Mouse (Mus musculus) ES-E14 (cell line): ENCODE measurements around the gene Smc5. TPM values are rescaled to one million over a fixed set of nuclear protein-coding genes. Genes with fewer than 3 reads are reported as not detected.

ENCODE experiments used
- DNase-seq: peaks from one replicate; pipeline ENCODE4 v3.0.0-alpha.2; 2013; ENCODE audit warnings: low read depth, low spot score
- H3K27ac ChIP-seq: 2 replicates; pipeline ENCODE4 v1.5.1; 2012; ENCODE audit warnings: low read depth, mild to moderate bottlenecking, low read length, moderate library complexity, mixed read lengths; ENCODE audit not compliant: poor library complexity, insufficient read depth, severe bottlenecking
- H3K36me3 ChIP-seq: 2 replicates; pipeline ENCODE4 v1.6.1; 2012; ENCODE audit warnings: mild to moderate bottlenecking, low read length, moderate library complexity, mixed read lengths; ENCODE audit not compliant: control insufficient read depth, poor library complexity, insufficient read depth, severe bottlenecking
- H3K4me1 ChIP-seq, 2 experiments: fragments of 150-350 bp in 1 of 2; sonication (generic) in 1 of 2; 2 replicates each; pipeline ENCODE4 v1.6.1; 2012; ENCODE audit warnings: low read length in 2 of 2, mild to moderate bottlenecking in 1 of 2, mixed read lengths in 1 of 2; ENCODE audit not compliant: control insufficient read depth in 2 of 2, insufficient read depth in 2 of 2, poor library complexity in 1 of 2
- H3K4me3 ChIP-seq, 2 experiments: fragments of 150-350 bp in 1 of 2; sonication (generic) in 1 of 2; 2 replicates each; pipeline ENCODE4 v1.5.1; 2012; ENCODE audit warnings: low read length in 2 of 2, low read depth in 1 of 2, mild to moderate bottlenecking in 1 of 2, mixed read lengths in 1 of 2; ENCODE audit not compliant: insufficient read depth in 1 of 2, poor library complexity in 1 of 2, severe bottlenecking in 1 of 2
- H3K9ac ChIP-seq: 2 replicates; pipeline ENCODE4 v1.6.1; 2012; ENCODE audit warnings: low read depth, mild to moderate bottlenecking, low read length, mixed read lengths; ENCODE audit not compliant: poor library complexity, insufficient read depth, severe bottlenecking
- H3K9me3 ChIP-seq: fragments of 150-350 bp; sonication (generic); 2 replicates; pipeline ENCODE4 v1.6.1; 2012; ENCODE audit warnings: low read depth, mild to moderate bottlenecking, low read length; ENCODE audit not compliant: control insufficient read depth, insufficient read depth
- CHD2 ChIP-seq: IDR thresholded peaks from 2 replicates; pipeline ENCODE4 v1.6.1; 2014; ENCODE audit warnings: mild to moderate bottlenecking, low read depth, low read length, inconsistent platforms
- HCFC1 ChIP-seq: IDR thresholded peaks from 2 replicates; pipeline ENCODE4 v1.6.1; 2012; ENCODE audit warnings: low read length, inconsistent platforms, borderline replicate concordance; ENCODE audit not compliant: insufficient read depth
- MAFK ChIP-seq: IDR thresholded peaks from 2 replicates; pipeline ENCODE4 v1.6.1; 2014; ENCODE audit warnings: mild to moderate bottlenecking, low read depth, low read length, inconsistent platforms; ENCODE audit not compliant: insufficient read depth
- ZC3H11A ChIP-seq: IDR thresholded peaks from 2 replicates; pipeline ENCODE4 v1.6.1; 2012; ENCODE audit warnings: low read depth, mild to moderate bottlenecking, inconsistent platforms, low read length, borderline replicate concordance
- ZNF384 ChIP-seq: IDR thresholded peaks from 2 replicates; pipeline ENCODE4 v1.6.1; 2012; ENCODE audit warnings: low read depth, low read length, inconsistent platforms
- in situ Hi-C, 2 experiments: fragments of 600-800 bp; cut with MboI; formaldehyde crosslinking; loops; one replicate each; pipeline ENCODE4 v1.15.1; 2025; ENCODE audit warnings: low sequenced_read_pairs in 2 of 2, inconsistent platforms in 1 of 2; ENCODE audit not compliant: unreplicated experiment in 2 of 2
- total RNA-seq: library from RNA; depleted of rRNA; stranded (reverse); fragments of 300-350 nt; gene quantifications from 2 replicates; pipeline ENCODE4 v1.2.3, GENCODE M21; 2012

Gene Smc5
- total RNA-seq, 1 experiment, result 57.8 TPM

DNA sequence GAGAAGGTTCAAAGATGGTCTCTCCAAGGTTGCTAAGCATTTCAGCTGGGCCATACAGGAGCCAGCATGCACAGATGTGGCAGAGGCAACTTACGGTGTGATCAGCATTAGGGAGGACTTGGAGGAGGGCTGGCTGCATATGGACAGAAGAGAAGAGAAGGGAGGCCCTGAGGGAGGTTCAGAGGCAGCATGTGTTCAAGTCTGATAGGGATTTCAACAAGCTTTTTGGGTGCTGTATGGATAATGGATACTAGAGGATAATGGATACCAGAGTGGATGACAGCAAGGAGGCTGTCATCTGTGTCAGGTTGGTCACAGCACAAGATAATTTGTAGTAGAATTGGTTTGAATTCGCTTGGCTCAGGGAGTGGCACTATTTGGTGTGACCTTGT is 104.0 kb downstream of the Smc5 start:
- TF ChIP-seq CHD2 (no peak), ZC3H11A (no peak), ZNF384 (no peak), MAFK (no peak), HCFC1 (no peak)
- Histone ChIP-seq H3K9ac (no peak overlapping the region), H3K36me3 (peaks cover 12% of the 10 kb centered on the region), H3K27ac (peak overlapping the region; percentile 88), H3K4me1 (peaks cover 4 to 13% of the 10 kb centered on the region in 2 experiments; a peak in 2 of 4 replicates), H3K9me3 (no peaks in the 10 kb centered on the region), H3K4me3 (no peak overlapping the region)
- in situ Hi-C loops, result no loop called here
- no peak for DNase-seq

- H3K4me3 ChIP-seq, result no peak overlapping the region
- in situ Hi-C loops, result no loop called here
- DNase-seq, result no peak
- no peak overlapping the region for H3K9ac ChIP-seq
- peak overlapping the region; percentile 88 for H3K27ac ChIP-seq
- TF ChIP-seq CHD2 (0 out of 2 replicates have a peak, but pooled peaks have one; percentile 17), ZNF384 (no peak), ZC3H11A (no peak), MAFK (peak; percentile 94), HCFC1 (no peak)
- peaks cover 16% of the 10 kb centered on the region for H3K36me3 ChIP-seq
- H3K9me3 ChIP-seq, result no peaks in the 10 kb centered on the region
- H3K4me1 ChIP-seq, result peaks cover 3 to 16% of the 10 kb centered on the region in 2 experiments; a peak in 2 of 4 replicates
Observed at GRCm38 (mm10) chr19:23168899-23169658, 104.6 kb downstream of the Smc5 start.

GRCm38 (mm10) chr19:23166550-23167284 is 107.0 kb downstream of the Smc5 start:
- Histone ChIP-seq H3K9me3 (no peaks in the 10 kb centered on the region), H3K4me1 (peaks cover 7 to 25% of the 10 kb centered on the region in 2 experiments; a peak in 3 of 4 replicates), H3K27ac (no peak overlapping the region; the same call in 1 of the 2 replicates), H3K4me3 (no peak overlapping the region), H3K36me3 (peaks cover 26% of the 10 kb centered on the region), H3K9ac (no peak overlapping the region)
- TF ChIP-seq ZNF384, result no peak
- no peak for TF ChIP-seq CHD2
- no peak for TF ChIP-seq MAFK
- TF ChIP-seq HCFC1, result no peak
- no peak for TF ChIP-seq ZC3H11A
- in situ Hi-C loops, result no loop called here
- no peak for DNase-seq

- no peak overlapping the region for H3K27ac ChIP-seq
- no peaks in the 10 kb centered on the region for H3K9me3 ChIP-seq
- no peak overlapping the region for H3K9ac ChIP-seq
- in situ Hi-C loops, result no loop called here
- H3K4me3 ChIP-seq, result no peak overlapping the region
- TF ChIP-seq MAFK (no peak), CHD2 (no peak), ZC3H11A (no peak), HCFC1 (no peak), ZNF384 (no peak)
- DNase-seq, result no peak
- H3K4me1 ChIP-seq, result peaks cover 7 to 26% of the 10 kb centered on the region in 2 experiments; a peak in 3 of 4 replicates
- H3K36me3 ChIP-seq, result peaks cover 29% of the 10 kb centered on the region
Observed at GRCm38 (mm10) chr19:23164651-23165240, 109.0 kb downstream of the Smc5 start.
